Comparison of ENCODE assay signal across 19 mouse cellular contexts in the genomic region with DNA sequence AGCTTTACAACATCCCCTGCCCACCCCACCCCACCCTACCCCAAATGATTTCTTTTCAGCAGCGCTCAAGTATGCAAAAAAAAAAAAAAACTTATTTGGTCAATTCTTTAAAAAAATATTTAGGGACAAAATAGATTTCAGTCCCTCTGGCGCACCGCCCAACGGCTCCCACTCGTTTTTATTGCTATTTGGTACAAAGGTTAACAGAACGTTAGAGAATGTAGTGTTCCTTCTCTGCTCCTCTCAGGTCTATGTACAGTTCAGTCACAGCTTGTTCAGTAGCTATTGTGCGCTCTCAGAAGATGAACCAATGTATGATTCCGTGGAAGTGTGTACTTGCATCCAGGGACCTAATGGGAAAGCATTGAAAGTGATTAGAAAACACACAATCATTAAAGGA.
"Had no signal": no experiment of that assay in that cellular context is flagged by ENCODE, and none has a peak within 500 bp of the region (broad histone marks: within the 10 kb centered on the region; RNA-seq: fewer than 3 reads in every experiment).

No protein-coding gene starts in this region.

- H3K27ac ChIP-seq: hindbrain, embryonic 15.5 days; limb, embryonic 10.5 days; limb, embryonic 13.5 days; liver, embryonic 13.5 days; macrophage; midbrain, embryonic 12.5 days; midbrain, embryonic 15.5 days; neural tube, embryonic 12.5 days; neural tube, embryonic 15.5 days had no signal

- H3K4me1 ChIP-seq: limb, embryonic 13.5 days had no signal

- H3K27me3 ChIP-seq: hindbrain, embryonic 15.5 days; limb, embryonic 13.5 days; liver, embryonic 13.5 days; midbrain, embryonic 12.5 days; midbrain, embryonic 15.5 days; neural tube, embryonic 12.5 days; neural tube, embryonic 15.5 days; stomach, embryonic 15.5 days had no signal

- H3K4me3 ChIP-seq: hindbrain, embryonic 15.5 days; limb, embryonic 10.5 days; limb, embryonic 13.5 days; liver, embryonic 13.5 days; midbrain, embryonic 12.5 days; midbrain, embryonic 15.5 days; neural tube, embryonic 12.5 days; neural tube, embryonic 15.5 days; stomach, embryonic 15.5 days had no signal

- H3K9ac ChIP-seq: hindbrain, embryonic 15.5 days; limb, embryonic 13.5 days; liver, embryonic 13.5 days; lung, embryonic 14.5 days; midbrain, embryonic 12.5 days; midbrain, embryonic 15.5 days; neural tube, embryonic 12.5 days; neural tube, embryonic 15.5 days; stomach, embryonic 15.5 days had no signal

- H3K9me3 ChIP-seq: hindbrain, embryonic 15.5 days; limb, embryonic 10.5 days; limb, embryonic 13.5 days; liver, embryonic 13.5 days; midbrain, embryonic 12.5 days; midbrain, embryonic 15.5 days; neural tube, embryonic 12.5 days; neural tube, embryonic 15.5 days; stomach, embryonic 15.5 days had no signal

- H3K4me2 ChIP-seq: hindbrain, embryonic 15.5 days; limb, embryonic 13.5 days; liver, embryonic 13.5 days; lung, embryonic 14.5 days; midbrain, embryonic 12.5 days; midbrain, embryonic 15.5 days; neural tube, embryonic 12.5 days; neural tube, embryonic 15.5 days; stomach, embryonic 15.5 days had no signal

- H3K36me3 ChIP-seq: hindbrain, embryonic 15.5 days; midbrain, embryonic 15.5 days had no signal

- ATAC-seq: lung, postnatal 0 days; midbrain, embryonic 15.5 days had no signal

- DNase-seq: liver; liver, embryonic 13.5 days; lung, embryonic 14.5 days; right cerebral cortex, adult 18-20 months; right cerebral cortex, postnatal 14 days; right cerebral cortex, postnatal 4 days; spleen, adult 18-20 months; thymus, adult 2 months; thymus, postnatal 25 days had no signal
